Mouse (Mus musculus) liver, embryonic 14.5 days (tissue): Measurements from ENCODE around the gene Icam1.

Experiments
- CTCF ChIP-seq: IDR thresholded peaks from 2 replicates; pipeline ENCODE4 v1.5.1; 2016; ENCODE audit warnings: antibody characterized with exemption, low read depth, control low read depth
- EP300 ChIP-seq: IDR thresholded peaks from 2 replicates; pipeline ENCODE4 v1.6.1; 2016; ENCODE audit warnings: antibody characterized with exemption, low read depth

GRCm38 (mm10) chr9:20971751-20972140 lies 44.0 kb upstream of the Icam1 start:
- TF ChIP-seq EP300 (no peak), CTCF (no peak)
